Mouse (Mus musculus) E14TG2a.4 (cell line): Measurements from ENCODE around the gene Mrps21.

Source experiments
- CTCF ChIP-seq: conservative IDR thresholded peaks from 2 replicates; pipeline ENCODE4 v1.5.1; 2014; ENCODE audit warnings: low read length
- POU5F1 ChIP-seq: IDR thresholded peaks from 2 replicates; pipeline ENCODE4 v1.6.1; 2014; ENCODE audit warnings: low read length, borderline replicate concordance

GRCm38 (mm10) chr3:95839250-95839649 is 32.1 kb downstream of the Mrps21 start:
- TF ChIP-seq CTCF: no peak
- no peak for TF ChIP-seq POU5F1
